Mouse (Mus musculus) layer of hippocampus, adult 8-10 months (tissue): ENCODE results near the gene Gm28576. TPM values are rescaled to one million over a fixed set of nuclear protein-coding genes. Genes with fewer than 3 reads are reported as not detected.
"Not testable (repeated sequence)": the region's sequence is repeated elsewhere in the genome, so short reads cannot be mapped to it uniquely, and the experiment has no call there.

Experiments
- DNase-seq, 2 experiments: peaks; one replicate each; pipeline ENCODE4 v3.0.0; 2022; ENCODE audit warnings: low spot score in 2 of 2
- total RNA-seq, 4 experiments: library from RNA; stranded (reverse); gene quantifications; 2 replicates each; pipeline ENCODE4 v1.2.4; 2022

Gm28576 gene
- not detected for total RNA-seq

DNA sequence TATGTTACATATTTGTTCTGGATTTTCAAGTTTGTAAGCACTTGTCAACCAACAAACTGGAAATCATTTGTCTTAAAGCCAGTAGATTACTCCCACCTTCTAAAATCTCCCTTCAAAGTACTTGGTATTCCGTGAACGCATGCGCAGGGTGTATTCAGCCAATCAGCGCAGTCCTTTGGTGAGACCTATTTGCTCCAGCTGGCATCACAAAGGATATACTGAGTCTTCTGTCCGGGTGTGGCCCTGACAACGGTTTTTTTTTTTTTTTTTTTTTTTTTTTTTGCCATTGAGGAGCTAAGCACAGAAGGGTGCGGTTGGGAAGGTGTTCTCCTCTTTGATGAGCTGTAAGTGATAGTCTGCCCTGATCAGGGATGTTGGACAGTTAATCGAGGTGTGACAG is at the start of gene Gm28576:
Gm28576 (plus strand) TSS at position 301 of the 400 bp plus-strand sequence.
- not testable (repeated sequence) for DNase-seq

Other genes with a start within 250 kb of the Gm28576 start
- not detected for gene Gm20826, start 84.5 kb upstream of the Gm28576 start, total RNA-seq